Mouse (Mus musculus) thymus, postnatal 36 days (tissue): ENCODE data around the gene Cd46.

Experiments
- DNase-seq, 2 experiments: peaks; one replicate each; pipeline ENCODE4 v3.0.0; 2022; ENCODE audit warnings: mixed read lengths in 2 of 2

Cd46 gene

DNA sequence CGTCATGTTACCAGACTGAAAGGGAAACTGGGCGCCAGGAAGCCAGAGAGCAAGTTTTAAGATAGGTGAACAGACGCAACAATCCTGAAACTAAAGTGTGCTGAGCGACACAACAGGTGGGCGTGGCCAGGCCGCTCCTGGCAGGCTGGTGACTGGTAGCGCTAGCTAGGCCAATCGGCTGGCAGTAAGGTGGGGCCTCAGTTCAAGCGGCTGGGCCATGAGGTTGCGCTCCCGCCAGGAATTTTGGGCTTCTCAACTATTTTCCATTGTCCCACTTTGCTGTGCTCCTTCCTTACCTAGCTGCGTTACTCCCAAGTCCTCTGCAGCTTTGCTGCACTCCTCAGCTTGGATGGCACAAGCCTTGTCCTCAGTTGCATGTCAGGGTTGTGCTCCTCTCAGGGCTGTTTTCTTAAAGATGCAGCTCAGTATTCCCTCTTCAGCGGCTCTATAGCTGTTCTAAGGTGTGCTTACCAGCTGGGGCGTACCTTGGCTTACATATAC is at the start of gene Cd46:
Gene Cd46, minus strand, starts transcription at position 30 of the 501 bp plus-strand sequence.
- peak; percentile 70 to 79 for DNase-seq

DNA sequence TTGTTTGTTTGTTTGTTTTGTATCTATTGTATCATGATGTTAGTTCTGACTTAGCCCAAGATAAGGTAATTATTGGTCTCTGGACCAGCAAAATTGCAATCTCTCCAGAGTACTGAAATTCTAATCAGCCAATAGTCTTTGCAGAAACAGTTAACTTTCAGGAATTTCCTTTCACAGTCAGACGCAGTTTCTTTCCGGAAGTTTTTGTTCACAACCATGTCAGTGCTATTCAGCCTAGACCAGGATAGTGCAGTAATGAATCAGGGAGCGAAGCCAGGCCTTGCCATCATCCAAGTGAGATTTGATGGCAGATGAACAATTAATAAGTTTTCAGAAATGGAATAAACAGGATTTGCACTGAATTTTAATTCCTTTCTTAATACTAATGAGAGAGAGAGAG is 40.0 kb upstream of the Cd46 start:
- DNase-seq: no peak

DNA sequence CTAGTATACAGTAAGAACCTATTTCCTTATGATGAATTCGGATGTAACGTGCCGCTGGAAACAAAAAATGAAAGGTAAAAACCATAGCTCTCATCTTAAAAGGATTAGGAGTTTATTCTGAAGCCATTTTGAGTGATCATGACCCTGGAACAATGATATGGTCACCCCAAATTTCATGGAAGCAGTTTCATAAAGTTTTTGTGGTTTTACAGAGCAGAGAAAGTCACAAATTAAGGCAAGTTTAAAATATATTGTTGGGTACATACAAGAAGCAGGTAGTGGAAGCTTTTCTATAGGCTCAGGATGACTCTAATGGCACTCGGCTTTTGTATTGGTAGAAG is 39.6 kb upstream of the Cd46 start:
- no peak for DNase-seq

DNA sequence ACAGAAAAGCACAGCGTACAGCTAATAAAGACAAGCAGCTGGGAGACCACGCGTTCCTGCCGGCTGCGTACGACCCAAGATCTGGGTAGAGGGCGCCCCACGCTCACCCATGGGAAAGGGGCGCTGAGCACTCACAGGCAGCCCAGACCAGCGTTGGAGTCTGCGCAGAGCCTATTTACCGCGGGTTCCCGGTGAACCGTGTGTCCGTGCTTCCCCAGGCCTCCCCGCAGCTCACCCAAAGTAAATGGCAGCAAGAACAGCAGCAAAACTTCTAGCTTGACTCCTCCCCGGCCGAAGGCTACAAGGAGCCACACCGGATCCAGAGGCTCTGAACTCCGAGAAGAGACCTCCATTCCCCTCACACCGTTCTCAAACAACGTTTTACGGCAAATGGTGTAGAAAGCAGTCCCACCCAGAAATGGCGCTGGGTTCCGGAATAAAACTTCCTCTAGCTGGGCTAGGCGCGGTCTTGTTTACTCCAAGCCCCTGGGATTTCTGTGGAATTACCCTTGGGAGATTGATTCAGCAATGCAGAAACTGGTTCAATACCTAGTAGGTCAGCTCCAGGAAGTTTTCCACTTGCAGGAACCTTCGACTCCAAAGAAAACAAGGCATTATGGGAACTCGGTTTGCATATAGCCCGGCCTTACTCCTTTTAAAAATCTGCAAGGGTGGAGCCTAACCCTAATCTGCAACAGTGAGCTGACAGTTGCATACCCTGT is 39.1 kb upstream of the Cd46 start, which contains the start of gene Cr1l:
Gene Cr1l, minus strand, starts transcription at position 634 of the 722 bp plus-strand sequence.
- DNase-seq: peak; percentile 90 to 92

DNA sequence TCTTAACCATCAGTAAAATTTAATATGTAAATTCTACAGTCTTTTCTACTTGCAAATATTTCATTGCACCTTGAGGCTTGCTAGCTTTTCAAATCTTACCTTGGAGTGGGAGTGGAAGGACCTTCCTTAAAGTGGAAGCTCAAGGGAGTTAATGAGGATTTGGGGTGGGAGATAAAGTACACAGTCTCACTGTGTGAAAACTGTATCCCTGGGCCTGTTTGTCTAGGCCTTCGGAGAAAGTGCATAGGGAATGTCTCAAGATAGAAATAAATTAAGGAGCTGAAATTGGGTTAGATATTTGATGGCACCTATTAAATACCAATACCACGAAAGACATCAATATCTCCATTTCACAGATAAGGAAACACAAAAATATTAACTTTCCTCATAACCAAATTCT is 38.4 kb upstream of the Cd46 start:
- DNase-seq: no peak

DNA sequence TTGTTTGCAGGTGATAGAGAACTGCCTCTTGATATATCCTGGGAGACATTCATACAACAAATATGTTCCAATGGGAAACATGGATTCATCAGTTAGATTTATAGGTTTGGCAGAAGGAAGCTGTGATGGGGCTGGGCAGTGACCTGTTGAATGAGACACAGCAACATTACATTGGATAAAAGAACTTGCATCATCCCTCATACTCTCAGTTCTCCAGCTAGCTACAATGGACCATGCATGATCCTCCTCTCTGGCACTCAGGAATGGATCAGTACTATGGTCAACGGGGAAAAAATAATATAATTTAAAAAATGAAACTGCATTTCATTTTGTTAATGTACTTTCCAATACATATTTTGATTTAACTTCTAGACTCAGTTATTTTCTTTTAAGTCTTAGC is 37.8 kb upstream of the Cd46 start:
- DNase-seq: no peak

DNA sequence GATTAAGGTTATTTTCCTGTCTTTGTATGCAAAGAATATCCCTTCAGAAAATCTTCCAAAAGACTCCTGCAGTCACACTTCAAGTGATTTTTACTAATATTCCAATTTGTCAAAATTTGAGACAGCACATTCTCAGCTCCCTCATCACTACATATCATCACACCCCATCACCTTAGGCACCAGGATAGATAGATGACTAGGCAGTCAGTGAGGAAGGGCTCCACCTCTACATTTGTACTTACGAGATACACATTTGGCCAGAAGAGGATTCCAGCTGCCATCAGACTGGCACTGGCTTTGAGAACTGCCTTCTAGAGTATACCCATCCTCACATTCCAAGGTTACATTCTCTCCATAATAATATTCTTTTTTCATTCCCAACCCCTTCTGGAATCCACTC is 22.4 kb upstream of the Cd46 start:
- no peak for DNase-seq

DNA sequence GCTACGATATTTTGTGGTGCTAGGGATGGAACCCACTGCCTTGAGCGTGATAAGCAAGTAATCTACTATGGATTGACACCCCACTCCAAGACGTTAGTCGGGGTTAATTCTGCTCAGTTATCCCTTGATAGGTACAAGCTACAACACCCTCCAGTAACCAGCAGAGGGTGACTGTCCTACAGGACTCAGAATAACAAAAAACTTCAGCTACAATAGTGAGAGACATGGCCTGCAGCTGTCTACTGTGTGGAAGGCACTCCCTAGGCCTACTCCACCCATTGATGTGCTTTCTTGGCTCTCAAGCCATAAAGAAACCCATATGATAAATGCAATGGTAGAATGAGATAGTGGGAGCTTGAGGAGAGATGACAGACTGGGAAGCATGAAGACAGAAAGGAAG is 21.6 kb upstream of the Cd46 start:
- DNase-seq: no peak

DNA sequence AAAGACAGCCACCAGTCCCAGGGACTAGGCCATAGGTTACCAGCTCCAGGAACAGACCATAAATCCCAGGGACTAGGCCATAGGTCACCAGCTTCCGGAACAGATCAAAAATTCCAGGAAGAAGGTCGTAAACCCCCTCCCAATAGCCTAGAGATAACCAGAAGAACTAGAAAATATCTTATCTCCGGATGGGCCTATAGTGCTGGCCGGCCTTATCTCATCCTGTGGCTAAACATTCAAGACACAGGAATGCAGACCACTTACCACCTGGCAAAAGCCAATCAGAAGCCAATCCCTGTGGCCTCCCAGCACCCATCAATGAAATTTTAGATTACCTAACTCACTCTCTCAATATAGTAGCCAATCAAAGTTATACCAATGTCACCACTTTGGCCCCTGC is 8.6 kb upstream of the Cd46 start:
- no peak for DNase-seq

DNA sequence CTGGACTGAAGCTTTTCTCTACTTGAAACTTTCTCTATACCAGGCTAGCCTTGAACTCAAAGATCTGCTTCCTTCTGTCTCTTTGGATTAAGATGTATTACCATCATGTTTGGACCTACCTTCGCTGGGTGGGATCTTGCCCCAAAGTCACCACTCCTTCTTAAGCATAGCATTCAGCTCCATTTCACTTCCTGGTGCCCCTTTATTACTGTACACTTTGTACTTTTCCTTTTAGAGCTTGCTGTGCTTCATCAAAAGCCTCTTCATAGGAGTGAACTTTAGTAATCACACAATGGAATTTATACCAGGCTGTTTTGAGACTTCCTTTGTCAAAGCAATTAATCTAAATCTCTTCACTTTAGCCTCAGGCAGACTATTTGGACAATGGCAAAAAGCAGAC is 6.0 kb upstream of the Cd46 start:
- DNase-seq: no peak

DNA sequence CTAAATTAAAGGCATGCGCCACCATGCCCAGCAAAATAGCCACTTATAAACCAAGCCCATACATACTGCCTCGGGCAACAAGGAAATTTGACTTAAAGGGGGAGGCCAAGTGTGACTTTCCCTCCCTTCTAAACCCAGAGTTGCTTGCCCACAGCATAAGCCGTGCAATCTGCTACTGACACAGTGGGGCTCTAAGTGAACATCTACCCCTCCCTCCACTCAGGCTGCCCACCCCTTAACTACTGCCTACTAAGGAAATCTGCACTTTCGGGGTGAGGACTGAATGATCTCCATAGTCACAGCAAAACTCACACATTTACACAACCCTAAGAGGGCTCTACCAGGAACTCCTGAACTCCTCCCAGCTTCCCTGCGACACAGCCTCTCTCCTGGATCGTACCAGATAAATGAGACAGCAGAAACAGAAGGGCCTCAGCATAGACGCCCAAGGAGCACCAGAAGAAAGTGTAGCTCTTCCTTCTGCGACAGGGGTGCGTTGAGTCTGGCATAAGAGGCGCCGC is 290 bp downstream of the Cd46 start:
- no peak for DNase-seq

DNA sequence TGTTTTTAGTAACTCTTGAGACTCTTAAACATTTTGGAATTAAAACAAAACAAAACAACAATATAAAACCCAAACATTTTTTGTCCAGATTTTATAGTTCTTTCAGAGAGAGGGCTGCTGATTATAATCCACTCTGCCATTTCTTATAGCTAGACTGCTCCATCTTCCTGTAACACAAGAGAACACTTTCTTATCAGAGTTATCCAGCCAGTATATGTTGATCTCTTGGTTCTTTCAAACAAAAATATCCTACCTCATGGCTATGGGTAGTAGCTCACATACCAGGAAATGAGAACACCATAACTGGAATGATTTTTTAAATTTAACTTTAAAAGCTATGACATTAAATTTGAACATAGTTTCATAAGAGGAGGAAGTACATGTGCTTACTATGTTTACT is 9.9 kb downstream of the Cd46 start:
- DNase-seq: no peak

DNA sequence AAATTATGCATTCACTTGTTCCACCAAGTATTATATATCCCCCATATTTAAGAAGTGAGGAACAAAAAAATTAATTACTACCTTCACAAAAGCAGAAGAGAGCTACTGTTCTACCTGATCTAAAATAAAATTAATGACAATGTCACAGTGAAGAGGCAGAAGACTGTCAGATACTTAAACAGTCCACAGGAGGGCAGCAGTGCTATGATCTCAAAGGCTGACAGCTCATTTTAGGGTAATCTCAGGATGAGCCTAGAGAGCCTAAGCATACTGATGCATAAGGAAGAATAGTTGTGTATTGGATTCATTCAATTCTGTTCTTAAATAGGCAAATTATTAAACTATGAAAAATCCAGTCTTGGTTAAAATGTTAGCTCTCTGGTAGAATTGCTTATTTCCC is 51.6 kb downstream of the Cd46 start:
- DNase-seq: no peak

DNA sequence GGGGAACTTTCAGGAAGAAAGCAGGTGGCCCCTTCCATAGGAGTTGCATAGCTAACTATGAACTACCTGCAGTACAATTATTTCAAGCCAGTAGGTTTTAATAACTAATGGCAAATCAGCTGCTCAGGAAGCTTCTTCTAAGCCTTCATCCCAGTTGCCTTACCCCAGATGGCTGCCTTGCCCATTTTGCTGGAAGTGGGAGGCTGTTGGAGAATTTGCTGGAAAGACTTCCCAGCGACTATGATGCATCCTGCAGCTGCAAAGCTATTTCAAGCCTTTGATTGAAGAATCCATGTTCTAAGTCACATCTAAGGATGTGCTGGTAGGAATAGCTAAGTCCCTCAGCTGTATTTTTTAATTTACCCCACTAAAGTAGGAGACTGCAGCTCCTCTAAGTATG is 53.7 kb downstream of the Cd46 start:
- DNase-seq: no peak

DNA sequence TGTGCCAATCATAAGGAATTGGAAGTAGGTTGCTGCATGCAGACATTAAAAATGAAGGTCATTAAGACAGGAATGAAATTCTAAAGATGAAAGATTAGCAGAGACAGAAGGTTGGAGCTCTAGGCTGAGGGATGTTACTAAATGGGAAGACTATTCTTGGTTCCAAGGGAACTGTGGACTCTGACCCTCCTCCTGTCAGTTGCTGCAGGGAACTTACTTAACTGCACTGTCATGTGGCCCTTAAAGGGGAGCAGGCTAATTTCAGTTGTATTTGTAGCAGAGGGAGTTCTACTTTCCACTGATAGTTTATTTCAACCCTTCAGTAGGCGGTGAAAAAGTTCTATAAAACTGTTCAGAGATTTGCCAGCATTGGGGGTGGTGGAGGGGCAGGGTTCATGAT is 54.1 kb downstream of the Cd46 start:
- DNase-seq: no peak

DNA sequence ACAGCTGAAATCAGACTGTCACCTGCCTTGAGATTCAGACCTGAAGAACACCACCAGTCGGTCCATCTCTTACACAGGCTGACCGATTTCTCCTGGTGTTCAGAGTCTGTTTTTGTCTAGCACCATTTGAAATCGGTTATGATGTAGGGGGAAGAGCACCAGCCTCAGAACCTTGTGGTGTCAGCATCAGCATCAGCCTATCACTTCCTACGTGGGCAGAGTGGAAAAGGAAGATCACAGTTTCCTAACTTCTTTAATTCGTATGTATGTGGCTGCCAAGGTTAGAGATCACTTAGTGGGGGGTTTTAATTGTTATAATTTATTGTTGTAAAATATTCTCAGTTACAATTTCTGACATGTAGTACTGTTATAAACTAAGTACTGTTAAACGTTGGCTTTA is 54.6 kb downstream of the Cd46 start:
- no peak for DNase-seq

DNA sequence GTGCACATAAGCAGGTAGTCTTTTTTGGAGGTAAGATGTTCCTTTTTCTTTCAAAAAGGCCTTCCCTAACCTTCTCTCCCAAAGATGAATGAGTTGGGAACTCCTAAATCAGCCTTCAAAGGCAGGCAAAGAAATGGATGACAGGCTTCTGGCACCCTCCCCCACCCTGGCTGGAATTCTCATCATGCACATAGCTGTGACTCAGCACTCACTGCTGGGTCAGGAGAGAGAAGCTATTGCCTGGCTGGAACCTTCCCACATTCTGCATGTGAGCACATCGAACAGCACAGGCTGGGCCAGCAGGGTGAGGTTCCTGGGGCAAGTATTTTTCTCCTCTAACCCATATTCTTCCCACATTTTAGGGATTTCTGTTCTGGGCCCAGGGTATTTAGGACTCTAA is 58.1 kb downstream of the Cd46 start:
- DNase-seq: no peak

DNA sequence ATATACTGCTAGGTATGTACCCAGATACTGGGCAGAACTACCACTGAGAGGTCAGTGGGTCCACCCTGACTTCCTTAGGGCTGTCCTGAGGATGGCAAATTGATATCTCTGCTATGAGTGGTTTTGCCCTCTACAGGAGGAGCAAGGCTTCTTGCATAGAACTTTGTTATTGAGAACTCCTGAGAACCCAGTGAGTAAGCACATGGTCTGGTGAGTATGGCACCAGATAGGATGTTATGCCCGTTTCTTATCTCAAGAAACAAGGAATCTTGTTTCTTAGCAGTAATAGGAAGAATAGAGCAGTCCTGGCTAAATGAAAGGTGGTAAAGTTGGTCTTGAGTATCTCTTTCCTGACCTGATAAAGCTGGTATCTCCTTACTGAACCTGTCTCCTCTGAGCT is 59.3 kb downstream of the Cd46 start:
- no peak for DNase-seq

DNA sequence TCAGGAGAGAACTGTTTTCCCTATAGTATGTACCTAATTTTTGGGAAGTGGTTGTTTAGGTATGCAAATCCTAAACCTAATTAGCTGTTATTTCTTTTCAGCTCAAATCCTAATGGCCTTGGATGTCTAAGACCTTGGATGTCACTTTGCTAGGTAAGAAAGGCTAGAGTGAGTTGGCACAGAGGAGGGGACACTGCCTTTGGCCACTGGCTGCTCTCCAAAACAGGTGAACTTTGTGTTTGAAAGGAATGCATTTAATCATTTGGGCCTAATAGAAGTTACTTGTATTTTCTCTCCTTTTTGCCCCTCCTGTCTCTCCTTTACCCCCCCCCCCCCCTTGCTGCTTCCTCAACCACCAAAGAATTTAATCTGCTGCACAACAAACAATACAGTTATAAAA is 60.3 kb downstream of the Cd46 start:
- DNase-seq: no peak

DNA sequence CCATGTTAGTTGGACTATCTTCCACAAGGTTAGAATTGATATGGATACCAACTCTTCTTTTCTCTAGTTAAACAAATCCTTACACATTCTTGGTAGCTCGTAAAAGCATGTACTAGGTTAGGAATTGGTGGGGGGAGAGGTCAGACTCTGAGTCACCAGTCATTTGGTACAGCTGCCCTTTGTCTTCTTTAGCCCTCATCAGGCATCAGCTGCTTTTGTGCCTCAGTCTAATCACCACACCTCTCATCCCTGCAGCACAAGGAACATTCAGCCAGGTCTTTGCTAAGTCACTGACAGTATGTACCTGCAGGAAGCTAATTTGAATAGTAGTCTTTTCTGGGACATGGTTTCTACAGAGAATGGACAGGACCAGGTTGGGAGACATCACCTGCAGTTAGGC is 64.5 kb downstream of the Cd46 start:
- DNase-seq: no peak

DNA sequence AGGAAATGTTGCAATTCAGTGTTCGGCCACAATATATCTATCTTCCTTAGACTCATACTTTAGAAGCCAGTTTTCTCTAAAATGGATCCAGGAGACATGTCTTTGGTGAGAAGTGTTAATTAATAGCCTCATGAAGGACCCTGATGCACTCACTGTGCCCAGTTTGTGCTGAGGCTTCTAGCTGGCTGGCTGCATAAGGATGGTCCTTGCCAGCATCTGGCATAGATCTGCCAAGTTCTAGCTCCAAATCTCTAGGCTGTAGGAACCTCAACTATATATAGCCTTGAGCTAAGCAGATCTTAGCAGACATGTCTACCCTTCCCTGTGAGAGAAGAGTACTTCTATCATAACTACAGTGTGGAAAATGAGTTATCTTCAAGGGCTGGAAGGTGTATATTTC is 68.2 kb downstream of the Cd46 start:
- DNase-seq: no peak

DNA sequence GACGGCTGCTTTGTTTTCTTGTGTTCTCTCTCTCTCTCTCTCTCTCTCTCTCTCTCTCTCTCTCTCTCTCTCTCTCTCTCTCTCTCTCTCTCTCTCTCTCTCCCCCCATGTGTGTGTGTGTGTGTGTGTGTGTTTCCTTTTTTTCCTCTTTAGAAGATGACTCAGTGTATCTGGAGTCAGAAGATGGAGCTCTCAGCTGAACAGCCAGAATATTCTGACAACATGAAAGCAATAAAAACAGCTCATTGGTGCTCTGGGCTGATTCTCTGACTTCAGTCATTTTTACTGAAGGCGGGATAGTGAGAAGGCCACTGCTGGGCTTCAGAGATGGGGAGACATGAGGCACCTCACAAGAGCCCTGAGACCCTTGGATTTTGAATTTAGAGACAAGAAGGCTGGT is 70.2 kb downstream of the Cd46 start:
- DNase-seq: no peak

DNA sequence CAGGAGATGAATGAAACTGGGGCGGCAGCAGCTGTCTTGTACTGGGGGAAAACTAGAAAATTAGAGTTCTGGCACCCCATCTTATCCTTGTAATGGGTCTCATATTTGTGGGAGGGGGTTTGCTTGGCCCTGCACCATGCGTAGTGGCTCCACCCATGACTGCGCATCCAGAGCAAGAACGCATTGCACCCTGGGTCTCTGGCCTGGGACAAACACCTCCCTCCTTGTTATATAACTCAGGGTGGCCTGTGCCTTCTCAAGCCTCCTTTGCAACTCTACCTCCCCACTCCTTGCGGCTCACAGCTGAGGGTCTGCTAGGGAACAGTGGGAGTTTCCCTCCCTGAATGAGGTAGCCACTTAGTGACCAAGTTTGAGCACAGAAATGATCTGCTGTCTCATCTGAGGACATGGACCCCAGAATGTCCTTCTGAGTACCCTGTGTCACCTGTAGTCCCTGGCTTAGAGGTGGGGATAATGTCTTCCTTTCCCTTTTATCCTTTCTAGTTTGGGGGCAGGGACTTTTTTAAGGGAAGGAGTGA is 72.9 kb downstream of the Cd46 start:
- no peak for DNase-seq

DNA sequence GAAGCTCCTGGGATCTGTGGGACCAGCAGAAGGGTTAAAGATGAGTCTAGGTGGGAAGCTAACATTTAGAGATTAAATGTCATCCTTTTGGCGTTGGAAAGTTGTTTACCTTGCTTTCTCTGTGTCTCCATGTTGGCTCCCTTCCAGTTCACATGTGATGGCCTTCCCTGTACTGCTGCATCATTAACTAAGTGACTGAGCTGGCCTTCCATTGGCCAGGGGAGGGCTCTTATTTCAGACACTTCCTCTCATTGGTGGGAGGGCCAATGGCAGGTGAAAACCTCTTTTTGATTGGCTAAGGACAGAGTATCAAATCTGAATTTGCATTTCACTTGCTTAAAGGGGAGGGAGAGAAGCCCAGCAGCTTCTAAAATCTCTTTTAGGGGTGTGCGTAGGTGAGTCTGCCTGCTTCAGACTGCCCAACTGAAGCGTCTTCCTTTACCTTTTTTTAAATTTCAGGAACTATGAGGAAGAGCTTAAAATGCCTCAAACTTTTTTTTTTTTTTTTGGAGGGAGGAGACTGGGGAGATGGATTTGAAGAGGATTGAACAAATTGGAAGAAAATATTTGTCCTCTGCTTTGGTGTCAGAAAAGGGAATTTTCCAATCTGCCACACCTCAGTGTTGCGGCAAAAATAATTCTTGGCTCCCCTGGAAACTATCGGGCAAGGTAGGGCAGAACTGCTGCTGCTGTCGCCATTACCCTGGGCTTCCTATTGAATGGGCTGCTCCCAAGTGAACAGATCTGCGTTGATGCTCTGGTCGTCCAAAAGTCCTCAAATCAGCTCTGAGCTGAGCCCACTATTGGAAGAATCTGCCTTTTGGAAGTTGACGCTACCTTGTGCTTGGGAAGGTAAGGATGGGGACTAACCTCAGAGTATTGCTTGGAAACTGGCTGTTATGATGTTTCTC is 73.7 kb downstream of the Cd46 start:
- no peak for DNase-seq
